Mouse (Mus musculus) ovary, postnatal 10 days (tissue): Measurements from ENCODE around the gene Neil3.

Experiments used
- DNase-seq: peaks from one replicate; pipeline ENCODE4 v3.0.0; 2022; ENCODE audit warnings: low spot score

Gene Neil3

GRCm38 (mm10) chr8:53638495-53639171 is at the start of gene Neil3:
Gene Neil3, minus strand, starts transcription at chr8:53639065.
- peak; percentile 50 for DNase-seq

GRCm38 (mm10) chr8:53680846-53681245 is 42.0 kb upstream of the Neil3 start:
- DNase-seq: no peak

- DNase-seq: peak; percentile 9
Observed at GRCm38 (mm10) chr8:53663946-53664345, 25.1 kb upstream of the Neil3 start.

GRCm38 (mm10) chr8:53661436-53661835 is 22.6 kb upstream of the Neil3 start:
- no peak for DNase-seq

GRCm38 (mm10) chr8:53630618-53631017 is 8.2 kb downstream of the Neil3 start:
- DNase-seq: no peak

- DNase-seq: no peak
Observed at GRCm38 (mm10) chr8:53628864-53629415, 9.9 kb downstream of the Neil3 start.

- DNase-seq: no peak
Observed at GRCm38 (mm10) chr8:53623425-53623824, 15.4 kb downstream of the Neil3 start.

- DNase-seq: no peak
Observed at GRCm38 (mm10) chr8:53619196-53619595, 19.7 kb downstream of the Neil3 start.

GRCm38 (mm10) chr8:53614288-53614646 is 24.6 kb downstream of the Neil3 start:
- no peak for DNase-seq

GRCm38 (mm10) chr8:53613577-53614287 is 25.1 kb downstream of the Neil3 start:
- no peak for DNase-seq

- no peak for DNase-seq
Observed at GRCm38 (mm10) chr8:53612297-53612696, 26.6 kb downstream of the Neil3 start.

GRCm38 (mm10) chr8:53607040-53607439 is 31.8 kb downstream of the Neil3 start:
- DNase-seq: no peak

- no peak for DNase-seq
Observed at GRCm38 (mm10) chr8:53604906-53605305, 34.0 kb downstream of the Neil3 start.

- no peak for DNase-seq
Observed at GRCm38 (mm10) chr8:53603672-53604071, 35.2 kb downstream of the Neil3 start.

GRCm38 (mm10) chr8:53600826-53601225 is 38.0 kb downstream of the Neil3 start:
- no peak for DNase-seq

- no peak for DNase-seq
Observed at GRCm38 (mm10) chr8:53600025-53600811, 38.6 kb downstream of the Neil3 start.

GRCm38 (mm10) chr8:53598101-53598500 is 40.8 kb downstream of the Neil3 start:
- no peak for DNase-seq

- DNase-seq: no peak
Observed at GRCm38 (mm10) chr8:53591777-53592176, 47.1 kb downstream of the Neil3 start.

- DNase-seq: no peak
Observed at GRCm38 (mm10) chr8:53573600-53573999, 65.3 kb downstream of the Neil3 start.

- DNase-seq: no peak
Observed at GRCm38 (mm10) chr8:53566223-53566622, 72.6 kb downstream of the Neil3 start.

- DNase-seq: no peak
Observed at GRCm38 (mm10) chr8:53562441-53563040, 76.3 kb downstream of the Neil3 start.

- no peak for DNase-seq
Observed at GRCm38 (mm10) chr8:53539585-53539984, 99.3 kb downstream of the Neil3 start.
